Mouse (Mus musculus): ENCODE measurements at regions not wholly inside any gene's neighbourhood (a gene's known extent, or its start where the extent isn't known, plus 50 kb on each side); places are given as distances from the start of the nearest gene placed in this dataset.

DNA sequence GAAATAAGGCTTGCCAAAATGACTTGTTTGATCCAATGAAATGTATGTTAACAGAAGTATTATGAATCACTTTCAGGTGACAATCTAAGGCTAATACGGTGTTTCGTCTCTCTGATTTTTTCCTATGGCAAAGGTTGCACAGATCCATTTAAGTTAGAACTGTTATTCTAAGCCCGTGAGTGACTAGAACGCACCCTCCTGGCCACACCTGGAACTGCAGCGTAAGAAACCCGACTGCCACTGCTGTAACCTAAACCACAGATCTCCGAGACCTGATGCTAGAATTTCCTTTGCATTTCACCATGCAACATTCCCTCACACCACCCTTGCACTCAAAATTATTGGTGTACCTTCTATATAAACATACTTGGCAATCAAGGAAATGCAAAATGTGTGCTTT, 2160.6 kb upstream of the Gm7489 start:
- Histone ChIP-seq H3K9me3 (ENCODE audit: control insufficient read depth) (no peaks in the 10 kb centered on the region), H3K9ac (ENCODE audit: low read depth, low read length) (no peak overlapping the region), H3K36me3 (ENCODE audit: control insufficient read depth, insufficient read depth) (no peaks in the 10 kb centered on the region), H3K4me3 (ENCODE audit: low read depth, low read length) (no peak overlapping the region), H3K27me3 (replicated peaks; ENCODE audit: control insufficient read depth, insufficient read depth, low read length) (no peaks in the 10 kb centered on the region), H3K4me1 (replicated peaks; ENCODE audit: control insufficient read depth, insufficient read depth, low read length) (no peaks in the 10 kb centered on the region), H3K4me2 (replicated peaks; ENCODE audit: low read depth) (no peak overlapping the region), H3K27ac (ENCODE audit: low read depth, low read length) (no peak overlapping the region)
- no peak for ATAC-seq
- WGBS: 70% methylated on average over 7 of the region's 7 CpGs
- TF ChIP-seq CTCF (IDR thresholded peaks at IDR 0.05; ENCODE audit: low read depth): no peak

DNA sequence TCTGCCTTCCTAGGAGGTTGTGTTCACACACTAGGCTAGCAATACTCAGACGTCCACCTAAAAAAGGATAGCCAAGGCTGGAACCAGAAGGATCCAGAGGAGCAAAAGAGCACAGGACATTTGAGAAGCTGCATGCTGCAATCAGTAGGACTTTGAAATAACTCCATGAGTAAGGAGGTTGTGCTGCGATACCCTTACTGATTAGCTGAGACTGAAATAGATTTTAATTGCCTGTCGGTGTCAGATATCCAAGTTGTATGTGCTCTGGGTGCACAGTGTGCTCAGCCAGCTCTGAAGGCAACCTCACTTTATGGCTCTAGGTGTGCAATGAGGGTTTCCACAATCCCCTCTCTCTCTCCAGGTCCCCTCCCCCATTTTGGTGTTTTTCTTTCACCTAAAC, 2159.2 kb upstream of the Gm7489 start:
- Histone ChIP-seq H3K4me3 (ENCODE audit: low read depth, low read length) (no peak overlapping the region), H3K36me3 (ENCODE audit: control insufficient read depth, insufficient read depth) (no peaks in the 10 kb centered on the region), H3K27ac (ENCODE audit: low read depth, low read length) (no peak overlapping the region), H3K9ac (ENCODE audit: low read depth, low read length) (no peak overlapping the region), H3K9me3 (ENCODE audit: control insufficient read depth) (no peaks in the 10 kb centered on the region), H3K27me3 (replicated peaks; ENCODE audit: control insufficient read depth, insufficient read depth, low read length) (no peaks in the 10 kb centered on the region), H3K4me2 (replicated peaks; ENCODE audit: low read depth) (no peak overlapping the region), H3K4me1 (replicated peaks; ENCODE audit: control insufficient read depth, insufficient read depth, low read length) (no peaks in the 10 kb centered on the region)
- no peak for TF ChIP-seq CTCF (IDR thresholded peaks at IDR 0.05; ENCODE audit: low read depth)
- 85% methylated on average over 3 of the region's 3 CpGs for WGBS
- no peak for ATAC-seq

DNA sequence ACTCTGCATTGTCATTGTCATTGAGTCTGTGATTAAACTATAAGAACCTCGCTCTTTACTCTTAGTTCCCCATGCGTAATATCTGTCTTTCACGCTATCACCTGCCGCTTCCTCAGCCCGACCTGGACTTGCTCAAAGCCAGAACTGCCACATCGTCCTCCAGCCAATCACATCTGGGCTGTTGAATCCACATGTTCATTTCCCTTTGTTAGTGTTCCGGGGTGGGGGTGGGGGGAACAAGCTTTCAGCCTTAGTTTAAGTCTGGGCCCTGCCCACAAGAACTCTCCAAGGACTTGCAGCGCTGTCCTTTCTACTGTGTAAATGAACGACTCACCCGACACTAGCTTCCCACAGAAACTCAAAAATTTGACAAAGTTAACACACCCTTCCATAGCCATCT, 2154.6 kb upstream of the Gm7489 start:
- WGBS: 81% methylated on average over 10 of the region's 10 CpGs

DNA sequence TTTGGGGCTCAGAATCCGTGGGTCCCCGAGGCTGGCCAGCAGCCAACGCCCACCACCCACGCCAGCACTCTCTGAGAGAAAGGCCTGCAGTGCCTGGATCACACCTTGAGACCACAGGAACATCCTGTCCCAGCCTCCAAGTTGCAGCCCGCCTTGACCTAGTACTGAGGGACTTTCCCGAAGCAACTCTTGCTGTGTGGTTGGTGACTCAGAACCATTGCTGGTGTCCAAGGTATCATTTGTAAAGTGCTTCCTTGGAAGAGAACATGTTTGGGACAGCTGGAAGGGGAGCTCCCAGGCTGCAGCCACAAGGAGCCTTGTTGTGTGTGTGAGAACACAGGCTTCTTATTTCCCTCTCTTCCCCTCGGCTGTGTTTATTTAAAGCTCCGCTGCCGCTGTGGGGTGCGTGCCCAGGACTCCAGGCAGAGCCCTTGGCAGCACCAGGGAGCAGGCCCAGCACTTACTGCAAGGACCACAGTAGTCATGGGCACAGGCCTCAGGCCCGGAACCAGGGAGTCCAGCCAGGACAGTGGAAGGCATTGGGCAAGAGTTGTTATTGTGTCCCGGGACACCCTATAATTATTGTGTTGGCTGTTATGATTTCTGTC, 2153.8 kb upstream of the Gm7489 start:
- H3K36me3 ChIP-seq (ENCODE audit: control insufficient read depth, insufficient read depth): no peaks in the 10 kb centered on the region
- 42% methylated on average over 12 of the region's 12 CpGs for WGBS
- H3K27ac ChIP-seq (ENCODE audit: low read depth, low read length): no peak overlapping the region
- no peak for TF ChIP-seq CTCF (IDR thresholded peaks at IDR 0.05; ENCODE audit: low read depth)
- no peaks in the 10 kb centered on the region for H3K9me3 ChIP-seq (ENCODE audit: control insufficient read depth)
- no peak overlapping the region for H3K9ac ChIP-seq (ENCODE audit: low read depth, low read length)
- no peak for ATAC-seq
- no peaks in the 10 kb centered on the region for H3K27me3 ChIP-seq (replicated peaks; ENCODE audit: control insufficient read depth, insufficient read depth, low read length)
- H3K4me2 ChIP-seq (replicated peaks; ENCODE audit: low read depth): no peak overlapping the region
- H3K4me1 ChIP-seq (replicated peaks; ENCODE audit: control insufficient read depth, insufficient read depth, low read length): no peaks in the 10 kb centered on the region
- H3K4me3 ChIP-seq (ENCODE audit: low read depth, low read length): no peak overlapping the region

More for the DNA sequence above, 2154.6 kb upstream of the Gm7489 start:
- no peak overlapping the region for H3K27ac ChIP-seq (ENCODE audit: low read depth, low read length)
- no peak for TF ChIP-seq CTCF (IDR thresholded peaks at IDR 0.05; ENCODE audit: low read depth)
- no peak for ATAC-seq
- no peak overlapping the region for H3K4me3 ChIP-seq (ENCODE audit: low read depth, low read length)
- H3K4me2 ChIP-seq (replicated peaks; ENCODE audit: low read depth): no peak overlapping the region
- no peaks in the 10 kb centered on the region for H3K9me3 ChIP-seq (ENCODE audit: control insufficient read depth)
- no peak overlapping the region for H3K9ac ChIP-seq (ENCODE audit: low read depth, low read length)
- H3K4me1 ChIP-seq (replicated peaks; ENCODE audit: control insufficient read depth, insufficient read depth, low read length): no peaks in the 10 kb centered on the region
- no peaks in the 10 kb centered on the region for H3K36me3 ChIP-seq (ENCODE audit: control insufficient read depth, insufficient read depth)
- no peaks in the 10 kb centered on the region for H3K27me3 ChIP-seq (replicated peaks; ENCODE audit: control insufficient read depth, insufficient read depth, low read length)

DNA sequence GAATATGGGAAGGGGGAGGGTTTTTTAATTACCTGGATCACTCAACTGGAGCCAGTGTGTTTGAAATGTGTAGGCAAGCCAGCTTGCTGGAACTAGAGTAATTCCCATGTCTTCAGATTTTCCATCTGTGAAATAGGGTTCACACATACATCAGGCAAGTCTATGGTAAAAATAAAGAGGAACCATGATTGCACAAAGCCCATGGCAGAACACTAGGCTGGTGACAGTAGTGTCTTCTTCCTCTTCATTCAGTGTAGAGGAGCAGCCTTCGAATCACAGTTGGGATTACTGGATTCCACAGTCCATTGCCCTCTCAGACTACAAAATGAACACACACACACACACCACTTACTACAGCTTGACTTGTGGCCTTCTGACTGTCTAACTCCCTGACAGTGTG, 2150.5 kb upstream of the Gm7489 start:
- Histone ChIP-seq H3K27me3 (replicated peaks; ENCODE audit: control insufficient read depth, insufficient read depth, low read length) (no peaks in the 10 kb centered on the region), H3K4me2 (replicated peaks; ENCODE audit: low read depth) (no peak overlapping the region), H3K27ac (ENCODE audit: low read depth, low read length) (no peak overlapping the region), H3K9me3 (ENCODE audit: control insufficient read depth) (no peaks in the 10 kb centered on the region), H3K4me3 (ENCODE audit: low read depth, low read length) (no peak overlapping the region), H3K36me3 (ENCODE audit: control insufficient read depth, insufficient read depth) (no peaks in the 10 kb centered on the region), H3K4me1 (replicated peaks; ENCODE audit: control insufficient read depth, insufficient read depth, low read length) (no peaks in the 10 kb centered on the region), H3K9ac (ENCODE audit: low read depth, low read length) (no peak overlapping the region)
- TF ChIP-seq CTCF (IDR thresholded peaks at IDR 0.05; ENCODE audit: low read depth): no peak
- WGBS: 100% methylated on average over 1 of the region's 1 CpGs
- ATAC-seq: no peak
